Mouse (Mus musculus) MEL (cell line): ENCODE measurements around the gene Btbd8.

ENCODE experiments used
- BHLHE40 ChIP-seq: IDR thresholded peaks from 2 replicates; pipeline ENCODE4 v1.6.1; 2012; ENCODE audit warnings: low read depth, mild to moderate bottlenecking, inconsistent platforms, low read length, improper control_type of control experiment, borderline replicate concordance
- CTCF ChIP-seq, 3 experiments: IDR thresholded peaks in 2 of 3; conservative IDR thresholded peaks in 1 of 3; 2 replicates each; pipeline ENCODE4 v1.5.1; 2011 to 2012; ENCODE audit warnings: low read length in 3 of 3, low read depth in 2 of 3, mild to moderate bottlenecking in 2 of 3, improper control_type of control experiment in 1 of 3, inconsistent platforms in 1 of 3, mixed read lengths in 1 of 3, moderate library complexity in 1 of 3; ENCODE audit not compliant: control insufficient read depth in 1 of 3, insufficient read depth in 1 of 3, poor library complexity in 1 of 3, severe bottlenecking in 1 of 3
- E2F4 ChIP-seq: IDR thresholded peaks from 2 replicates; pipeline ENCODE4 v1.6.1; 2011; ENCODE audit warnings: low read depth, low read length, improper control_type of control experiment, borderline replicate concordance
- NRF1 ChIP-seq: IDR thresholded peaks from 2 replicates; pipeline ENCODE4 v1.6.1; 2014; ENCODE audit warnings: low read depth, mild to moderate bottlenecking, inconsistent platforms, low read length, improper control_type of control experiment, moderate library complexity; ENCODE audit not compliant: poor library complexity, insufficient read depth, severe bottlenecking
- POLR2A ChIP-seq, 2 experiments: IDR thresholded peaks; 2 replicates each; pipeline ENCODE4 v1.6.1; 2011 to 2012; ENCODE audit warnings: low read length in 2 of 2, mild to moderate bottlenecking in 2 of 2, control low read depth in 1 of 2, improper control_type of control experiment in 1 of 2, low read depth in 1 of 2, moderate library complexity in 1 of 2; ENCODE audit not compliant: control insufficient read depth in 1 of 2, insufficient read depth in 1 of 2, poor library complexity in 1 of 2
- USF2 ChIP-seq, 2 experiments: IDR thresholded peaks; 2 replicates each; pipeline ENCODE4 v1.6.1; 2011 to 2012; ENCODE audit warnings: improper control_type of control experiment in 2 of 2, low read length in 2 of 2, borderline replicate concordance in 1 of 2, inconsistent platforms in 1 of 2, low read depth in 1 of 2, mild to moderate bottlenecking in 1 of 2; ENCODE audit not compliant: insufficient read depth in 1 of 2

DNA sequence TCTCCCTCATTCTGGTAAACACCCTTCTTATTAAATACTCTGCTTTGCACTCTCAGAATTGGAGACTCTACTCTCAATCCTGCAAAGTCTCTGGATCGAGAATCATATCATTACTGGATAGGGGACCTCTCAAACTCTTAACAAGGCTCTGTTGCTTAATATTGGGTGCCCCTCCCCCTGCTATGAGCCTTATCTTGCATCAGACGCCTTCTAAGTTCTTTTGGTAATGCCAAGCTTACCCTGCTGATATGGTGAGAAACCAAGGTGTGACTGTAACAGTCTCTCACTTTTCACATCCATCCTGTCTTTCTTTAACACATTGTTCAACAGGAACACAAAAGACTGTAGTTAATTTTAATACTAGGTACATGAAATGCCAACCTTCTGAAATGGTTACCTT lies 95.8 kb downstream of the Btbd8 start:
- TF ChIP-seq CTCF (IDR thresholded peaks at IDR 0.05 in 2 of 3, conservative IDR thresholded peaks at IDR 0.05 in 1 of 3; ENCODE audit: control insufficient read depth in 1 of 3, insufficient read depth in 1 of 3, low read depth in 2 of 3, low read length in 3 of 3, poor library complexity in 1 of 3, severe bottlenecking in 1 of 3) = no peak
- TF ChIP-seq E2F4 = no peak
- TF ChIP-seq NRF1 = no peak
- TF ChIP-seq BHLHE40 = no peak
- TF ChIP-seq USF2 (IDR thresholded peaks at IDR 0.05; ENCODE audit: borderline replicate concordance in 1 of 2, insufficient read depth in 1 of 2, low read depth in 1 of 2, low read length in 2 of 2) = no peak
- TF ChIP-seq POLR2A (IDR thresholded peaks at IDR 0.05; ENCODE audit: control insufficient read depth in 1 of 2, insufficient read depth in 1 of 2, low read depth in 1 of 2, low read length in 2 of 2, poor library complexity in 1 of 2) = no peak
